Comparison of ENCODE assay signal across 15 mouse cellular contexts in the genomic region with DNA sequence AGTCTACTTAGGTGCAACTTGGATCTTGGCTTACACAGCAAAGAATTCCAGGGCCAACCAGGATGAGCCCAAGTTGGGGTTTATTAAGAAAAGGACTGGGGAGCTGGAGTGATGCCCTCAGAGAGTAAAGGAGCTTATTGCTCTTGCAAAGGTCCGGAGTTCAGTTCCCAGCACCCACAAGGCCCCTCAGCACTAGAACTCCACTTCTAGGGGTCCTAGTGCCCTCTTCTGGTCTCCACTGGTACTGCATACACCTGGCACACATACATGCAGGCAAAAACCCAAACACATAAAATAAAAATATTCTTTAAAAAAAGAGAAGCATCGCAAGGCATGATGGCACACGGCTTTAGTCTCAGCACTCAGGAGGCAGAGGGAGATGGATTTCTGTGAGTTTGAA. TPM values are rescaled to one million over a fixed set of nuclear protein-coding genes. Genes with fewer than 3 reads are reported as not detected.
DNase-seq lines count a peak whose midpoint lies in the region; ATAC-seq and TF ChIP-seq lines count a peak whose summit lies in the region.
"Had no signal": no experiment of that assay in that cellular context is flagged by ENCODE, and none has a peak within 500 bp of the region (broad histone marks: within the 10 kb centered on the region; RNA-seq: fewer than 3 reads in every experiment).

No protein-coding gene starts in this region.

- no peaks in the 10 kb centered on the region for H3K9me3 ChIP-seq in intestine, postnatal 0 days (ENCODE audit: control insufficient read depth)
- H3K9me3 ChIP-seq in intestine, embryonic 16.5 days (ENCODE audit: control insufficient read depth, low read length): peaks cover 4% of the 10 kb centered on the region
- H3K9me3 ChIP-seq in lung, embryonic 14.5 days (ENCODE audit: low read depth, low read length): no peaks in the 10 kb centered on the region
- H3K9me3 ChIP-seq: forebrain, embryonic 12.5 days; heart, embryonic 15.5 days; intestine, embryonic 15.5 days; midbrain, embryonic 15.5 days had no signal

- 97% methylated on average over 3 of the region's 3 CpGs for WGBS in intestine, postnatal 0 days
- 95% methylated on average over 3 of the region's 3 CpGs for WGBS in intestine, embryonic 16.5 days
- 96% methylated on average over 3 of the region's 3 CpGs for WGBS in lung, embryonic 14.5 days

- no peak overlapping the region for H3K27ac ChIP-seq in intestine, postnatal 0 days (ENCODE audit: low read depth, low read length)
- H3K27ac ChIP-seq in intestine, embryonic 16.5 days (ENCODE audit: low read length): no peak overlapping the region
- H3K27ac ChIP-seq in lung, embryonic 14.5 days (ENCODE audit: low read depth): no peak overlapping the region
- no peak overlapping the region for H3K27ac ChIP-seq in bone marrow macrophage, adult 2 months (ENCODE audit: insufficient read depth, low read depth, low read length)
- H3K27ac ChIP-seq: intestine, embryonic 15.5 days; midbrain, embryonic 15.5 days had no signal

- H3K4me3 ChIP-seq in intestine, postnatal 0 days (ENCODE audit: low read depth, low read length): no peak overlapping the region
- no peak overlapping the region for H3K4me3 ChIP-seq in intestine, embryonic 16.5 days (ENCODE audit: low read length)
- H3K4me3 ChIP-seq in lung, embryonic 14.5 days (ENCODE audit: low read depth, low read length): no peak overlapping the region
- no peak overlapping the region for H3K4me3 ChIP-seq in bone marrow macrophage, adult 2 months (ENCODE audit: insufficient read depth, low read length)
- H3K4me3 ChIP-seq: forebrain, embryonic 12.5 days; heart, embryonic 15.5 days; intestine, embryonic 15.5 days; megakaryocyte, embryonic 14.5 days; midbrain, embryonic 15.5 days had no signal

- 0 out of 2 replicates have a peak, but pooled peaks cover 5% of the 10 kb centered on the region for H3K4me1 ChIP-seq in intestine, postnatal 0 days (replicated peaks; ENCODE audit: control insufficient read depth, insufficient read depth, low read length)
- H3K4me1 ChIP-seq in intestine, embryonic 16.5 days (ENCODE audit: control insufficient read depth, insufficient read depth, low read length): peaks cover 24% of the 10 kb centered on the region
- peaks cover 16% of the 10 kb centered on the region for H3K4me1 ChIP-seq in lung, embryonic 14.5 days (ENCODE audit: insufficient read depth)
- peaks cover 20% of the 10 kb centered on the region for H3K4me1 ChIP-seq in bone marrow macrophage, adult 2 months (ENCODE audit: control insufficient read depth, insufficient read depth, low read length)

- H3K36me3 ChIP-seq in intestine, postnatal 0 days (ENCODE audit: control insufficient read depth, insufficient read depth): no peaks in the 10 kb centered on the region
- H3K36me3 ChIP-seq in intestine, embryonic 16.5 days (ENCODE audit: control insufficient read depth, insufficient read depth, low read length): no peaks in the 10 kb centered on the region
- no peaks in the 10 kb centered on the region for H3K36me3 ChIP-seq in lung, embryonic 14.5 days (ENCODE audit: insufficient read depth)
- H3K36me3 ChIP-seq: forebrain, embryonic 12.5 days; heart, embryonic 15.5 days; intestine, embryonic 15.5 days; midbrain, embryonic 15.5 days had no signal

- H3K4me2 ChIP-seq in intestine, postnatal 0 days (replicated peaks; ENCODE audit: low read depth): no peak overlapping the region
- H3K4me2 ChIP-seq in intestine, embryonic 16.5 days (ENCODE audit: low read depth, low read length): no peak overlapping the region
- no peak overlapping the region for H3K4me2 ChIP-seq in lung, embryonic 14.5 days
- H3K4me2 ChIP-seq: forebrain, embryonic 12.5 days; heart, embryonic 15.5 days; intestine, embryonic 15.5 days; midbrain, embryonic 15.5 days had no signal

- H3K9ac ChIP-seq in intestine, postnatal 0 days (ENCODE audit: low read depth, low read length): no peak overlapping the region
- no peak overlapping the region for H3K9ac ChIP-seq in intestine, embryonic 16.5 days (ENCODE audit: low read depth, low read length)
- H3K9ac ChIP-seq in lung, embryonic 14.5 days: no peak overlapping the region
- H3K9ac ChIP-seq: forebrain, embryonic 12.5 days; heart, embryonic 15.5 days; intestine, embryonic 15.5 days; midbrain, embryonic 15.5 days had no signal

- TF ChIP-seq CTCF in intestine, postnatal 0 days (IDR thresholded peaks at IDR 0.05; ENCODE audit: low read depth): peak; percentile 48
- peak; percentile 52 for TF ChIP-seq CTCF in lung, embryonic 14.5 days (IDR thresholded peaks at IDR 0.05; ENCODE audit: low read depth)
- peak; percentile 33; the same call in 1 of the 2 replicates for TF ChIP-seq CTCF in bone marrow macrophage, adult 2 months (IDR thresholded peaks at IDR 0.05; ENCODE audit: low read depth, low read length)

- no peak for ATAC-seq in intestine, postnatal 0 days
- no peak for ATAC-seq in intestine, embryonic 16.5 days
- ATAC-seq in lung, embryonic 14.5 days (ENCODE audit: insufficient read depth): no peak
- ATAC-seq: intestine, embryonic 15.5 days; midbrain, embryonic 15.5 days had no signal

- no peak for DNase-seq in lung, embryonic 14.5 days
- DNase-seq in lung, postnatal 4 days: no peak
- DNase-seq in ES-CJ7 (ENCODE audit: low read depth, low spot score): peak; percentile 66
- no peak for DNase-seq in cerebellum, adult 9-11 months
- DNase-seq: cerebellum, postnatal 25 days; kidney, postnatal 14 days; lung, postnatal 10 days had no signal

- no peaks in the 10 kb centered on the region for H3K27me3 ChIP-seq in intestine, postnatal 0 days (replicated peaks; ENCODE audit: control insufficient read depth, insufficient read depth, low read length)
- no peaks in the 10 kb centered on the region for H3K27me3 ChIP-seq in intestine, embryonic 16.5 days (replicated peaks; ENCODE audit: control insufficient read depth, insufficient read depth, low read length)
- no peaks in the 10 kb centered on the region for H3K27me3 ChIP-seq in lung, embryonic 14.5 days (ENCODE audit: insufficient read depth, low read length)
- H3K27me3 ChIP-seq: heart, embryonic 15.5 days; intestine, embryonic 15.5 days had no signal

- TF ChIP-seq POLR2A in bone marrow macrophage, adult 2 months (IDR thresholded peaks at IDR 0.05; ENCODE audit: borderline replicate concordance, low read depth, low read length): no peak

RNA-seq across cellular contexts. Expression of a gene that starts 4.8 kb away (rescaled TPM):
- polyA plus RNA-seq in intestine, postnatal 0 days (2015; fragmentation: Nextera tagmentation; extraction: Ambion mirVana): 40.0 and 40.4 TPM in 2 replicates
- 94.9 and 96.5 TPM in 2 replicates for polyA plus RNA-seq in intestine, embryonic 16.5 days (2015; fragmentation: Nextera tagmentation; extraction: Ambion mirVana)
- polyA plus RNA-seq in lung, embryonic 14.5 days (2014; fragmentation: Nextera tagmentation; extraction: Ambion mirVana): 40.8 and 41.7 TPM in 2 replicates
- 13.2 and 14.6 TPM in 2 replicates for polyA plus RNA-seq in bone marrow macrophage, adult 2 months (2012; ENCODE audit: insufficient read depth, insufficient read length, missing spikeins)
